Mouse (Mus musculus): ENCODE results near the gene Traf6. TPM values are rescaled to one million over a fixed set of nuclear protein-coding genes. Genes with fewer than 3 reads are reported as not detected.

Gene Traf6
- polyA plus RNA-seq, 1 experiment from 2014 or later, result 8.0 TPM

DNA sequence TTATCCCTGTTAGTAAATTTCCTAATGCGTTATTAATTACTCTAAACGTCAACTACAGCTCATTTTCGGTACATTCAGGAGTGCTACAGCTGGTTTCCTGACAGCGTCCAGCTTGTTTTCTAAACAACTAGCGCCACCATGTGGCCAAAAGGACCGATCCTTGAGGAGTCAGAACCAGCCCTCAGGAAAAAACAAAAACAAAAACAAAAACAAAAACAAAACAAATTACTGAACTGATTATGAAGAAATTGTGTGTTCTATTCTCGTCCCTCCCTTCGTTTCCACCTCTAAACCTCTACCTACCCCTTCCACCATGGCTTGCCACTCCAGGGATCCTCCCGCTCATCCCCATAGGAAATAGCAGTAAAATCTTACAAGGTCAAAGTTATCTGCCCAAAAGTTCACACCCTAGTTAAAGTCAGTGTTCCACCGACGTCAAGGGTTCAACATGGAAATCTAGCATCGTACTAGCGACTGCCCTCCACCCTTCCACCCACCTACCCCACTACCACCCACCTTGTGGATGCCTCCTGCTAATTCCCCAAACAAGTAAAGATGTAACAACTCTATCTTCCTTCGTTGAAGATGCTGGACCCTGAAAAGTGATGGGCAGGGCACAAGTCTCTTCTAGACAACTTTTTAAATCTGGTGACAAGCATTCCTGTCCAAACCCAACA lies 25.2 kb upstream of the Traf6 start:
- peak overlapping the region; percentile 70 for H3K4me2 ChIP-seq (replicated peaks)
- ATAC-seq (ENCODE audit: low FRiP score), result peak; percentile 79
- H3K4me3 ChIP-seq (replicated peaks; ENCODE audit: low read length), result peak overlapping the region; percentile 28
- no peak overlapping the region for H3K27ac ChIP-seq
- peak; percentile 93 for DNase-seq (ENCODE audit: low spot score)
- WGBS, result 20% methylated on average over 14 of the region's 14 CpGs
- peak overlapping the region; percentile 51 for H3K9ac ChIP-seq
- no peaks in the 10 kb centered on the region for H3K9me3 ChIP-seq (ENCODE audit: control insufficient read depth, low read length)
- H3K27me3 ChIP-seq (ENCODE audit: control insufficient read depth, insufficient read depth, low read length), result no peaks in the 10 kb centered on the region
- peaks cover 4% of the 10 kb centered on the region; the same call in 1 of the 2 replicates for H3K4me1 ChIP-seq (replicated peaks; ENCODE audit: control insufficient read depth, insufficient read depth, low read length)
- no peaks in the 10 kb centered on the region for H3K36me3 ChIP-seq (replicated peaks; ENCODE audit: control insufficient read depth, insufficient read depth)

- Histone ChIP-seq H3K4me1 (replicated peaks; ENCODE audit: control insufficient read depth, insufficient read depth, low read length) (no peaks in the 10 kb centered on the region), H3K27me3 (ENCODE audit: control insufficient read depth, insufficient read depth, low read length) (no peaks in the 10 kb centered on the region; the same call in 1 of the 2 replicates), H3K4me2 (replicated peaks) (no peak overlapping the region), H3K36me3 (replicated peaks; ENCODE audit: control insufficient read depth, insufficient read depth) (no peaks in the 10 kb centered on the region), H3K9ac (no peak overlapping the region), H3K27ac (no peak overlapping the region), H3K4me3 (replicated peaks; ENCODE audit: low read length) (no peak overlapping the region), H3K9me3 (ENCODE audit: control insufficient read depth, low read length) (no peaks in the 10 kb centered on the region)
- ATAC-seq (ENCODE audit: low FRiP score) (no peak), DNase-seq (ENCODE audit: low spot score) (no peak)
- 74% methylated on average over 2 of the region's 2 CpGs for WGBS
These were observed 17.7 kb upstream of the Traf6 start for GRCm38 (mm10) chr2:101660536-101660935.

DNA sequence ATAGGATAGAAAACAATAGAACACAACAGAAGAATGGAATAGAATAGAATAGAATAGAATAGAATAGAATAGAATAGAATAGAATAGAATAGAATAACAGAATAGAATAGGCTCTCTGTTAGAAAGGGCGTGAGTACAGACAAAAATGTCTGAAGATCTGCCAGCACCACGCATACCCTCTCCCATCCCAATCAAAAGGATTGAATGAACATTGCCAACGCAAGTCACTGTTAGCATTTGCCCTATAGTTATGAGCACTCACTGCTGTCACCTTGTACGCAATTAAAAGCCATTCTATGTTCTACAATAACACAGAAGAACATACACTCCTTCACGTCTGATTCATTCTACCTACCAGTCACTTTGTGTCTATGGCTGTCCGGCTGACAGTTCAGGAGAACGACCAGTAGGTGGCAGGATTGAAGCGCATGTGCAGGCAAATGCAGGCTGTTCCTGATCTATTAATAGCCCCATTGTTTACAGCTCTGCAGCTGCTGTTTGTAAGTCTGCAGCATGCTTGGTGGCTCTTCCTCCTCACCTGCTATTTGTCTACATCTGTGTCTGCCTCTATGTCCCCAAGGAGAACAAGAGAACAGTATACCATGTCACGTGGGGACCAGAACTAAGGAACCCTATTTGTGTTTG lies 13.0 kb upstream of the Traf6 start:
- Histone ChIP-seq H3K4me3 (replicated peaks; ENCODE audit: low read length) (no peak overlapping the region), H3K36me3 (replicated peaks; ENCODE audit: control insufficient read depth, insufficient read depth) (no peaks in the 10 kb centered on the region), H3K9me3 (ENCODE audit: control insufficient read depth, low read length) (no peaks in the 10 kb centered on the region), H3K27me3 (ENCODE audit: control insufficient read depth, insufficient read depth, low read length) (no peaks in the 10 kb centered on the region; the same call in 1 of the 2 replicates), H3K4me2 (replicated peaks) (no peak overlapping the region), H3K9ac (0 out of 2 replicates have a peak overlapping the region, but pooled peaks have one; percentile 16), H3K27ac (peak overlapping the region; percentile 36; the same call in 1 of the 2 replicates), H3K4me1 (replicated peaks; ENCODE audit: control insufficient read depth, insufficient read depth, low read length) (no peaks in the 10 kb centered on the region)
- ATAC-seq (ENCODE audit: low FRiP score) (peak; percentile 76; the same call in 1 of the 2 replicates), DNase-seq (ENCODE audit: low spot score) (peak; percentile 79)
- 20% methylated on average over 9 of the region's 9 CpGs for WGBS

DNA sequence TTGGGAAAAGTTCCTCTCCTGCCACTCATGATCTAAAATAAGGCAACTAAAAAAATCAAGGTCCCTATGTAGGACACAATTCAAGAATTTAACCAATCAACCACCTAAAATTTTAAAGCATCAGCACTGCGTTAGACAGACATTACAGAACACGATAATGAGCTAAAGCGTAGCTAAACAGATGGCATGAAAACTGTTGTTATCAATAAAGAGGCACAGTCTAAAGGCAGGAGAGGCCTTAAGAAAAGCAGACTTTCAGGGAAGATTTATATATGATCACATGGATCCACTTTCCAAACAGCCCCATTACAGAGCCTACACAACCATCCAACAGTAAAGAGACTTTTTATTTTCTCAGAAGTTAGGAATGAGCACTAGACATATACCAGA lies 12.5 kb upstream of the Traf6 start:
- no peaks in the 10 kb centered on the region for H3K9me3 ChIP-seq (ENCODE audit: control insufficient read depth, low read length)
- no peak overlapping the region for H3K4me3 ChIP-seq (replicated peaks; ENCODE audit: low read length)
- H3K9ac ChIP-seq, result 0 out of 2 replicates have a peak overlapping the region, but pooled peaks have one; percentile 16
- no peak for DNase-seq (ENCODE audit: low spot score)
- 74% methylated on average over 3 of the region's 3 CpGs for WGBS
- peak; percentile 24; the same call in 1 of the 2 replicates for ATAC-seq (ENCODE audit: low FRiP score)
- no peaks in the 10 kb centered on the region for H3K4me1 ChIP-seq (replicated peaks; ENCODE audit: control insufficient read depth, insufficient read depth, low read length)
- H3K27me3 ChIP-seq (ENCODE audit: control insufficient read depth, insufficient read depth, low read length), result no peaks in the 10 kb centered on the region; the same call in 1 of the 2 replicates
- no peaks in the 10 kb centered on the region for H3K36me3 ChIP-seq (replicated peaks; ENCODE audit: control insufficient read depth, insufficient read depth)
- H3K4me2 ChIP-seq (replicated peaks), result no peak overlapping the region
- H3K27ac ChIP-seq, result peak overlapping the region; percentile 36; the same call in 1 of the 2 replicates

- H3K27me3 ChIP-seq (ENCODE audit: control insufficient read depth, insufficient read depth, low read length), result no peaks in the 10 kb centered on the region
- DNase-seq (ENCODE audit: low spot score), result no peak
- no peak for ATAC-seq (ENCODE audit: low FRiP score)
- 92% methylated on average over 3 of the region's 3 CpGs for WGBS
- H3K9me3 ChIP-seq (ENCODE audit: control insufficient read depth, low read length), result no peaks in the 10 kb centered on the region
- H3K36me3 ChIP-seq (replicated peaks; ENCODE audit: control insufficient read depth, insufficient read depth), result no peaks in the 10 kb centered on the region
- no peak overlapping the region for H3K27ac ChIP-seq
- H3K4me2 ChIP-seq (replicated peaks), result no peak overlapping the region
- H3K9ac ChIP-seq, result no peak overlapping the region
- no peaks in the 10 kb centered on the region for H3K4me1 ChIP-seq (replicated peaks; ENCODE audit: control insufficient read depth, insufficient read depth, low read length)
- H3K4me3 ChIP-seq (replicated peaks; ENCODE audit: low read length), result no peak overlapping the region
These were observed 9.5 kb upstream of the Traf6 start for GRCm38 (mm10) chr2:101668751-101669150.

DNA sequence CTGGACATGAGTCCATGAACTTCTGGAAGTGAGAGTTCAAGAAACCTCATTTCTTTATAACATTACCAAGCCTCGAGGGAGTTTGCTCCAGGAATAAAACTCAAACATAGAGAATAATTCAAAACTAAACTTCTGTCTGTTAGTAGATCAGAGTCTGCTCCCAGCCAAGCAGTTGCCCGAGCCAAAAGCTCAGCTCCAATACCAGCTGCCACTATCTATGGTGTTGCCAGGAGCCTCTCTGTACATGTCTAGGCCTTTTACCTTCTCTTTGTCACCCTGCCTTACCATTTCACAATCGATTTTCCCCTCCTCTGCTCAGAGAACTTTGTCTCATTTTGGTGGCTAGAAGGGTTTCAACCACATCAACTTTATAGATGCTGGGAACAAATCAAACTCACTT lies 4.7 kb upstream of the Traf6 start:
- H3K9me3 ChIP-seq (ENCODE audit: control insufficient read depth, low read length), result no peaks in the 10 kb centered on the region
- H3K4me3 ChIP-seq (replicated peaks; ENCODE audit: low read length), result no peak overlapping the region
- no peak for ATAC-seq (ENCODE audit: low FRiP score)
- H3K36me3 ChIP-seq (replicated peaks; ENCODE audit: control insufficient read depth, insufficient read depth), result no peaks in the 10 kb centered on the region
- no peak for DNase-seq (ENCODE audit: low spot score)
- no peak overlapping the region for H3K9ac ChIP-seq
- H3K4me1 ChIP-seq (replicated peaks; ENCODE audit: control insufficient read depth, insufficient read depth, low read length), result no peaks in the 10 kb centered on the region
- no peak overlapping the region for H3K27ac ChIP-seq
- no peaks in the 10 kb centered on the region for H3K27me3 ChIP-seq (ENCODE audit: control insufficient read depth, insufficient read depth, low read length)
- no peak overlapping the region for H3K4me2 ChIP-seq (replicated peaks)
- 87% methylated on average over 3 of the region's 3 CpGs for WGBS

GRCm38 (mm10) chr2:101679164-101679784 lies 1.0 kb downstream of the Traf6 start:
- Histone ChIP-seq H3K4me3 (replicated peaks; ENCODE audit: low read length) (peak overlapping the region; percentile 78), H3K36me3 (replicated peaks; ENCODE audit: control insufficient read depth, insufficient read depth) (0 out of 2 replicates have a peak, but pooled peaks cover 1% of the 10 kb centered on the region), H3K27ac (no peak overlapping the region), H3K9me3 (ENCODE audit: control insufficient read depth, low read length) (no peaks in the 10 kb centered on the region), H3K9ac (peak overlapping the region; percentile 72), H3K27me3 (ENCODE audit: control insufficient read depth, insufficient read depth, low read length) (no peaks in the 10 kb centered on the region), H3K4me1 (replicated peaks; ENCODE audit: control insufficient read depth, insufficient read depth, low read length) (peaks cover 6% of the 10 kb centered on the region; the same call in 1 of the 2 replicates), H3K4me2 (replicated peaks) (peak overlapping the region; percentile 74)
- 2% methylated on average over 15 of the region's 15 CpGs for WGBS
- ATAC-seq (ENCODE audit: low FRiP score), result no peak
- DNase-seq (ENCODE audit: low spot score), result no peak

DNA sequence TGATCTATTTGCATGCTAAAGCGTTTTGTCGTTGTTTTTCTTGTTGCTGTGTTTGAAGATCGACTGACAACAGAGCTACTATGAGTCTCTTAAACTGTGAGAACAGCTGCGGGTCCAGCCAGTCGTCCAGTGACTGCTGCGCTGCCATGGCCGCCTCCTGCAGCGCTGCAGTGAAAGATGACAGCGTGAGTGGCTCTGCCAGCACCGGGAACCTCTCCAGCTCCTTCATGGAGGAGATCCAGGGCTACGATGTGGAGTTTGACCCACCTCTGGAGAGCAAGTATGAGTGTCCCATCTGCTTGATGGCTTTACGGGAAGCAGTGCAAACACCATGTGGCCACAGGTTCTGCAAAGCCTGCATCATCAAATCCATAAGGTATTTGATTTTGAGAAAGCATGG lies 6.2 kb downstream of the Traf6 start:
- DNase-seq (ENCODE audit: low spot score), result no peak
- no peaks in the 10 kb centered on the region for H3K27me3 ChIP-seq (ENCODE audit: control insufficient read depth, insufficient read depth, low read length)
- peaks cover 44% of the 10 kb centered on the region for H3K36me3 ChIP-seq (replicated peaks; ENCODE audit: control insufficient read depth, insufficient read depth)
- no peaks in the 10 kb centered on the region for H3K9me3 ChIP-seq (ENCODE audit: control insufficient read depth, low read length)
- H3K27ac ChIP-seq, result no peak overlapping the region
- no peak overlapping the region for H3K9ac ChIP-seq
- 87% methylated on average over 12 of the region's 12 CpGs for WGBS
- H3K4me3 ChIP-seq (replicated peaks; ENCODE audit: low read length), result no peak overlapping the region
- peaks cover 2% of the 10 kb centered on the region; the same call in 1 of the 2 replicates for H3K4me1 ChIP-seq (replicated peaks; ENCODE audit: control insufficient read depth, insufficient read depth, low read length)
- no peak overlapping the region for H3K4me2 ChIP-seq (replicated peaks)
- ATAC-seq (ENCODE audit: low FRiP score), result no peak

DNA sequence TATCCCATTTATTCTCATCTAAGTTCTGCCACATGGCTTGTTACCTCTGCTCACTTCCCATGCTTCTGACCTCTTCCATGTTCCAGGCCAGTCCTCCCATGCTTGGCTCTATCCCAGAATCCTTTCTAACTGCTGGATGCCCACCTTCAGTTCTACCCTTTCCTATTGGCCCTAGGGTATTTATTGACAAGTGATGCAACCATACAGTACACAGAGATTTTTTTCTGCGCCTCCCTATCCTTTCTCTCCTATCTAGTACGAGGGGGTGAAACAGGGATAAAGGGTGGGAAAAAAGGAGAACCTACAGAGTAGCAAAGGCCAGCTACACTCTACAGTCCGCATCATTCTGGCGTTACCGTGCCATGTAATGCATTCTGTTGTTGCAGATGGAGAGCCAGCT lies 9.8 kb downstream of the Traf6 start:
- WGBS, result 84% methylated on average over 5 of the region's 5 CpGs
- Histone ChIP-seq H3K27me3 (ENCODE audit: control insufficient read depth, insufficient read depth, low read length) (no peaks in the 10 kb centered on the region), H3K27ac (no peak overlapping the region), H3K9me3 (ENCODE audit: control insufficient read depth, low read length) (no peaks in the 10 kb centered on the region), H3K4me3 (replicated peaks; ENCODE audit: low read length) (no peak overlapping the region), H3K4me2 (replicated peaks) (no peak overlapping the region), H3K9ac (no peak overlapping the region), H3K36me3 (replicated peaks; ENCODE audit: control insufficient read depth, insufficient read depth) (peaks cover 69% of the 10 kb centered on the region), H3K4me1 (replicated peaks; ENCODE audit: control insufficient read depth, insufficient read depth, low read length) (no peaks in the 10 kb centered on the region)
- ATAC-seq (ENCODE audit: low FRiP score) (no peak), DNase-seq (ENCODE audit: low spot score) (no peak)

All from hindbrain, embryonic 14.5 days (tissue).